Mouse (Mus musculus): ENCODE data around the gene Zkscan8. TPM values are rescaled to one million over a fixed set of nuclear protein-coding genes. Genes with fewer than 3 reads are reported as not detected.

Gene Zkscan8
- total RNA-seq, 2 experiments from 2014 or later, result 13.7 to 13.9 TPM

Other genes starting within 250 kb of the Zkscan8 start
- gene Gpx5, start 238.4 kb downstream of the Zkscan8 start, total RNA-seq (2021), result not detected
- gene Gpx6, start 219.0 kb downstream of the Zkscan8 start, total RNA-seq (2021), result not detected
- not detected for gene Olfr1367, start 184.2 kb downstream of the Zkscan8 start, total RNA-seq (2021)
- gene Zscan12, start 168.3 kb downstream of the Zkscan8 start, total RNA-seq (2021), result 10 to 100 TPM; 11.0 to 11.3 TPM
- gene Zkscan3, start 128.4 kb downstream of the Zkscan8 start, total RNA-seq (2021), result 10 to 100 TPM; 49.4 to 56.1 TPM
- gene Pgbd1, start 90.1 kb downstream of the Zkscan8 start, total RNA-seq (2021), result 1 to 10 TPM; 1.3 to 2.2 TPM
- gene Zscan26, start 77.4 kb downstream of the Zkscan8 start, total RNA-seq (2021), result 10 to 100 TPM; 27.0 to 28.7 TPM
- gene Nkapl, start 62.6 kb downstream of the Zkscan8 start, total RNA-seq (2021), result 1 to 10 TPM in 1 of 2 experiments, under 1 TPM in 1; 0.97 to 1.5 TPM
- gene Zkscan4, start 52.2 kb downstream of the Zkscan8 start, total RNA-seq (2021), result 1 to 10 TPM; 7.8 to 8.8 TPM
- not detected for gene Gm10065, start 51.7 kb downstream of the Zkscan8 start, total RNA-seq (2021)
- gene AK157302, start 35.9 kb downstream of the Zkscan8 start, total RNA-seq (2021), result 10 to 100 TPM; 11.3 to 14.5 TPM
- gene Gm11273, start 29.7 kb downstream of the Zkscan8 start, total RNA-seq (2021), result 10 to 100 TPM; 36.2 to 49.5 TPM
- not detected for gene Olfr1366, start 11.7 kb upstream of the Zkscan8 start, total RNA-seq (2021)
- gene Olfr1535, start 28.8 kb upstream of the Zkscan8 start, total RNA-seq (2021), result not detected
- not detected for gene Olfr1364, start 50.6 kb upstream of the Zkscan8 start, total RNA-seq (2021)
- not detected for gene Olfr1362, start 82.9 kb upstream of the Zkscan8 start, total RNA-seq (2021)
- gene Olfr11, start 111.4 kb upstream of the Zkscan8 start, total RNA-seq (2021), result not detected
- gene Olfr1361, start 132.3 kb upstream of the Zkscan8 start, total RNA-seq (2021), result not detected
- gene Olfr1360, start 146.3 kb upstream of the Zkscan8 start, total RNA-seq (2021), result not detected
- not detected for gene Olfr1359, start 167.0 kb upstream of the Zkscan8 start, total RNA-seq (2021)
- gene Hist1h2bl, start 185.0 kb upstream of the Zkscan8 start, total RNA-seq (2021), result 100 to 1,000 TPM; 112 to 115 TPM
- gene Hist1h2ai, start 185.3 kb upstream of the Zkscan8 start, total RNA-seq (2021), result 100 to 1,000 TPM; 129 to 178 TPM
- gene Hist1h3h, start 186.5 kb upstream of the Zkscan8 start, total RNA-seq (2021), result 100 to 1,000 TPM; 159 to 180 TPM
- 10 to 100 TPM; 34.8 to 37.4 TPM for gene Hist1h2bm, start 190.9 kb upstream of the Zkscan8 start, total RNA-seq (2021)
- gene Hist1h4j, start 203.9 kb upstream of the Zkscan8 start, total RNA-seq (2021), result 10 to 100 TPM; 35.9 to 46.7 TPM
- gene Hist1h4k, start 219.4 kb upstream of the Zkscan8 start, total RNA-seq (2021), result 100 to 1,000 TPM; 525 to 563 TPM
- gene Hist1h2ak, start 222.7 kb upstream of the Zkscan8 start, total RNA-seq (2021), result 10 to 100 TPM; 59.3 to 67.5 TPM
- 10 to 100 TPM; 57.6 to 68.8 TPM for gene Hist1h2bn, start 223.0 kb upstream of the Zkscan8 start, total RNA-seq (2021)
- gene Hist1h1b, start 249.5 kb upstream of the Zkscan8 start, total RNA-seq (2021), result 10 to 100 TPM; 55.3 to 56.6 TPM